Mouse (Mus musculus) layer of hippocampus, postnatal 14 days (tissue): ENCODE data around the gene Gm2163. TPM values are rescaled to one million over a fixed set of nuclear protein-coding genes. Genes with fewer than 3 reads are reported as not detected.
"Not testable (repeated sequence)": the region's sequence is repeated elsewhere in the genome, so short reads cannot be mapped to it uniquely, and the experiment has no call there.

Experiments used
- DNase-seq, 2 experiments: peaks; one replicate each; pipeline ENCODE4 v3.0.0; 2021 to 2022; ENCODE audit warnings: low spot score in 2 of 2, mixed read lengths in 1 of 2
- long read RNA-seq, 2 experiments: library from polyadenylated mRNA; stranded (forward); transcript quantifications; one replicate each; pipeline ENCODE4 v2.0.0; 2021
- total RNA-seq, 2 experiments: library from RNA; stranded (reverse); gene quantifications; 2 replicates each; pipeline ENCODE4 v1.2.3; 2021

Gene Gm2163
- 1 to 10 TPM; 1.8 to 1.9 TPM for total RNA-seq
- long read RNA-seq, experiment 1 = 0 reads
- long read RNA-seq, experiment 2, partial matches to known transcripts = 0 of 1 reads
- long read RNA-seq, experiment 2, other reads (novel, unspliced or antisense) = 1 of 1 reads

- not testable (repeated sequence) for DNase-seq
These were observed at the start of gene Gm2163 for GRCm38 (mm10) chr4:42466452-42466851. Gene Gm2163, plus strand, starts transcription at chr4:42466752.

GRCm38 (mm10) chr4:42439078-42439477 is 27.5 kb upstream of the Gm2163 start, which contains the start of gene Gm21586:
Gene Gm21586, plus strand, starts transcription at chr4:42439378.
- not testable (repeated sequence) for DNase-seq

- DNase-seq = not testable (repeated sequence)
These were observed 61.5 kb downstream of the Gm2163 start, which contains the start of gene Fam205a2 for GRCm38 (mm10) chr4:42528075-42528474. Gene Fam205a2, minus strand, starts transcription at chr4:42528175.

- DNase-seq = not testable (repeated sequence)
These were observed 145.3 kb downstream of the Gm2163 start, which contains the start of gene Gm10591 for GRCm38 (mm10) chr4:42611895-42612294. Gene Gm10591, plus strand, starts transcription at chr4:42612195.

- DNase-seq = not testable (repeated sequence)
These were observed 162.9 kb downstream of the Gm2163 start, which contains the start of gene Gm2564 for GRCm38 (mm10) chr4:42629419-42629818. Gene Gm2564, plus strand, starts transcription at chr4:42629719.

Other genes starting within 250 kb of the Gm2163 start
- gene Gm10600, start 226.1 kb upstream of the Gm2163 start, total RNA-seq = 1 to 10 TPM; 6.0 to 6.7 TPM
- gene Ccl21b, start 211.0 kb upstream of the Gm2163 start, total RNA-seq = not detected
- not detected for gene Gm21953, start 172.5 kb upstream of the Gm2163 start, total RNA-seq
- gene Fam205a3, start 148.4 kb upstream of the Gm2163 start, total RNA-seq = under 1 TPM in 1 of 2 experiments, not detected in 1; 0.76 TPM
- gene Gm21586, start 27.4 kb upstream of the Gm2163 start, total RNA-seq = not detected
- gene Fam205a2, start 61.4 kb downstream of the Gm2163 start, total RNA-seq = under 1 TPM in 1 of 2 experiments, not detected in 1; 0.76 TPM
- gene Gm10591, start 145.4 kb downstream of the Gm2163 start, total RNA-seq = not detected
- 10 to 100 TPM; 13.4 to 15.2 TPM for gene Gm2564, start 163.0 kb downstream of the Gm2163 start, total RNA-seq
- 1 to 10 TPM in 1 of 2 experiments, not detected in 1; 3.8 TPM for gene Ccl27b, start 188.5 kb downstream of the Gm2163 start, total RNA-seq
- under 1 TPM in 1 of 2 experiments, not detected in 1; 0.32 TPM for gene Il11ra2, start 195.1 kb downstream of the Gm2163 start, total RNA-seq